Mouse (Mus musculus) left cerebral cortex, adult 2 months (tissue): ENCODE data around the gene Fancg. TPM values are rescaled to one million over a fixed set of nuclear protein-coding genes. Genes with fewer than 3 reads are reported as not detected.
"Not testable (repeated sequence)": the region's sequence is repeated elsewhere in the genome, so short reads cannot be mapped to it uniquely, and the experiment has no call there.

Experiments
- DNase-seq, 2 experiments: peaks; one replicate each; pipeline ENCODE4 v3.0.0; 2021 to 2022; ENCODE audit warnings: low spot score in 2 of 2, mixed read lengths in 1 of 2; ENCODE audit errors: extremely low spot score in 1 of 2
- H3K27ac ChIP-seq: fragments of 200-600 bp; 2 replicates; pipeline ENCODE4 v1.8.1; 2022
- H3K4me3 ChIP-seq: fragments of 200-600 bp; 2 replicates; pipeline ENCODE4 v1.8.1; 2022
- CTCF ChIP-seq: fragments of 200-600 bp; IDR thresholded peaks from 2 replicates; pipeline ENCODE4 v1.8.1; 2022; ENCODE audit warnings: antibody characterized with exemption, mild to moderate bottlenecking, moderate library complexity
- intact Hi-C: fragments of 180-260 bp; cut with DNase I; formaldehyde crosslinking; loops from one replicate; pipeline ENCODE4 v1.15.1; 2025
- total RNA-seq, 2 experiments: library from RNA; stranded (reverse); gene quantifications; 2 replicates each; pipeline ENCODE4 v1.2.3; 2021

Fancg gene
- total RNA-seq, 2 experiments from 2014 or later, result 15.1 to 17.4 TPM

GRCm38 (mm10) chr4:43019176-43019575 is 8.9 kb upstream of the Fancg start:
- no peak for TF ChIP-seq CTCF
- Histone ChIP-seq H3K27ac (no peak overlapping the region), H3K4me3 (no peak overlapping the region)
- no peak for DNase-seq
- intact Hi-C loops, result no loop called here

GRCm38 (mm10) chr4:43018156-43018555 is 7.8 kb upstream of the Fancg start:
- H3K27ac ChIP-seq, result no peak overlapping the region
- intact Hi-C loops, result no loop called here
- no peak overlapping the region for H3K4me3 ChIP-seq
- TF ChIP-seq CTCF, result no peak
- no peak for DNase-seq

DNA sequence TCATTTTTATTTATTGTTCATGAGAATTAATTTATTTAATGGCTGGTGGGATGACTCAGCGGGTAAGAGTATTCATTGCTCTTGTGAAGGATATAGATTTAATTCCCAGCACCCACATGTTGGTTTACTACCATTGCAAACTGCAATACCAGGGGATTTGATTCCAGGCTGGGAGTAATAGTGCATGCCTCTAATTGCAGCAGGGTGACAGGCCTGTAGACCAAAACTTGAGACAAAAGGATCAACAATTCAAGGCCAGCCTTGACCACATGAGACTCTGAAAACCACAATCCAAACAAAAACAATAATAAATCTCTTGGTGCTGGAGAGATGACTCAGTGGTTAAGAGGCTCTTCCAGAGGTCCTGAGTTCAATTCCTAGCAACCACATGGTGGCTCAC is 1.8 kb upstream of the Fancg start:
- intact Hi-C loops, result no loop called here
- DNase-seq, result no peak
- no peak for TF ChIP-seq CTCF
- H3K27ac ChIP-seq, result no peak overlapping the region
- no peak overlapping the region for H3K4me3 ChIP-seq

GRCm38 (mm10) chr4:43005765-43006164 is 4.5 kb downstream of the Fancg start:
- Histone ChIP-seq H3K27ac (no peak overlapping the region), H3K4me3 (no peak overlapping the region)
- no peak for DNase-seq
- peak; percentile 60 for TF ChIP-seq CTCF
- intact Hi-C loops, result no loop called here

GRCm38 (mm10) chr4:43004951-43005350 is 5.4 kb downstream of the Fancg start:
- no peak for DNase-seq
- intact Hi-C loops, result no loop called here
- no peak for TF ChIP-seq CTCF
- no peak overlapping the region for H3K4me3 ChIP-seq
- H3K27ac ChIP-seq, result no peak overlapping the region

GRCm38 (mm10) chr4:43002756-43003439 is 7.4 kb downstream of the Fancg start:
- no peak overlapping the region for H3K27ac ChIP-seq
- DNase-seq, result no peak
- H3K4me3 ChIP-seq, result no peak overlapping the region
- intact Hi-C loops, result no loop called here
- no peak for TF ChIP-seq CTCF

- TF ChIP-seq CTCF, result no peak
Observed at GRCm38 (mm10) chr4:43001272-43001671, 9.0 kb downstream of the Fancg start.

GRCm38 (mm10) chr4:43000141-43000986 is 9.9 kb downstream of the Fancg start, which contains the start of gene Vcp:
Vcp (minus strand) TSS chr4:43000507.
- intact Hi-C loops, result not testable (repeated sequence)
- peak; percentile 99 for DNase-seq
- Histone ChIP-seq H3K4me3 (peak within 1 kb of the TSS; percentile 81), H3K27ac (peak within 1 kb of the TSS; percentile 97)

More at GRCm38 (mm10) chr4:43001272-43001671, 9.0 kb downstream of the Fancg start:
- no peak overlapping the region for H3K27ac ChIP-seq
- no peak for DNase-seq
- H3K4me3 ChIP-seq, result no peak overlapping the region
- intact Hi-C loops, result no loop called here

DNA sequence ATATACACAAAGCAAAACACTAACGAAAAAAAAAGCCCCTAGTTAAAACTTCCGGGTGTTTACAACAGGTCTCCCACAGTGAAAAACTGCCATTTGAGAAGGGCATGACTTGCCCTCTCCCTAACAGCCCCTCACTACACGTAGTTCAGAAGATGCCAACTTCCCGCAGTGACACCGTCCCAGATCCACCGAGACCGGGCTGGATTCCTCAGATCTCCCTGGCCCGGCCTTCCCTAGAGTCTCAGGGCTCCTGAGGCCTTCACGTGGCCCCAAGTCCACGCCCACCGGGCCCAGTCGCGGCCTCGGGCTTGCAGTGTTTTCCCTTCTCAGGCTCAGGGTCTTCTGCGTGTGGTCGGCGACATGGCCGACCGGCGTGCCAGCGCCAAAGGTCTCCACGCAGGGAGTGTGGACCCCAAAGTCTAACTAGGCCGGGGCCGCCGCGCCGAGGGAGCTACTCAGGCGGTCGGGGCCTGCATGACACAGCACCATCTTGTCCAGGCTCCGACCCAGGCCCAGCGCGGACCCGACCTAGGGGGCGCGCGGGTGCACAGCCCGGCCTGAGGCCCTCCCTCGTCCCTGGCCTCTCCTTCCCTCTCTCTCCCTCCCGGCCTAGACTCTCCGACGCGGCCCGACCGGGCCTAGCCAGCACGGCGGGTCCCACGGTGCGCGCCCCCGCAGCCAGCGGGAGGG is 10.7 kb downstream of the Fancg start:
- Histone ChIP-seq H3K27ac (peak overlapping the region; percentile 97), H3K4me3 (peak overlapping the region; percentile 81)
- intact Hi-C loops, result no loop called here
- TF ChIP-seq CTCF, result peak; percentile 4; the same call in 1 of the 2 replicates
- DNase-seq, result peak; percentile 61 to 66

- no peak overlapping the region for H3K27ac ChIP-seq
- DNase-seq, result no peak
- intact Hi-C loops, result no loop called here
- H3K4me3 ChIP-seq, result peak overlapping the region; percentile 81
- no peak for TF ChIP-seq CTCF
Observed at GRCm38 (mm10) chr4:42998022-42998421, 12.3 kb downstream of the Fancg start.

DNA sequence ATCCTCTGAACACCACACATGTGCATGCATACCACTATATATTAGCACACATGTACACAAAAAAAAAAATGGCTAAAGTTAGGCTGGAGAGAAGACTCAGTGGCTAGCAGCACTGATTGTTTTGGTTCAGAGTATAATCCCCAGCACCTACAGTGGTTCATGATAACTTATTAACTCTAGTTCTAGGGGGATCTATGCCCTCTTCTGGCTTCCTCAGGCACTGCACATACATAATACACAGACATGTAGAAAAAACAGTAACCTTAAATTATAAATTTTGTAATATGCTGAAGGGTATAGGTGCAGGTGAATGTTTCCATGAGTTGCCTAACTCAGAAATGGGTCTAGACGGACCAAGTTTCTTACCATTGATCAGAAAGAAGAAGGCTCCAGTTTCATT is 22.0 kb downstream of the Fancg start:
- no peak for DNase-seq
- Histone ChIP-seq H3K27ac (no peak overlapping the region), H3K4me3 (no peak overlapping the region)
- TF ChIP-seq CTCF, result peak; percentile 30
- intact Hi-C loops, result no loop called here

DNA sequence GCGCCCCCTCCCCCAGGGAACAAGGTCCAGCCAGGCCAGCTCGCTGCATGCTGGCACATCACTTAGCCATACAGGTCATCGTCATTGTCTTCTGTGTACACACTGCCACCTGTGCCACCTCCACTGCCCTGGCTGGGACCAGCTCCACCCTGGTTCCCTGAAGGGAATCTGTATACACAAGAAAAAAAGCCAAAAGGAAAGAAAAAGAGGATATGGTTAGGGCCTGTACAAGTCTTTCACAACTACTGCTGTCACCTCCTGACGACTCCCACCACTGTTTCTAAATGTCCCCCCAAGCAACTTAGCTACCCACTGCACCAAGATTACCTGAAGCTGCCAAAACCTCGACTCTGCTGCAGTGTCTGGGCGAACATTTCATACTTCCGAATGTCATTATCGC is 29.8 kb downstream of the Fancg start:
- intact Hi-C loops, H3K4me3 ChIP-seq, DNase-seq, H3K27ac ChIP-seq: not testable (repeated sequence)
